Mouse (Mus musculus) mammary gland, adult 2 months (tissue): ENCODE results near the gene Tnr. TPM values are rescaled to one million over a fixed set of nuclear protein-coding genes. Genes with fewer than 3 reads are reported as not detected.

Source experiments
- polyA plus RNA-seq: library from polyadenylated mRNA; depleted of rRNA; stranded (reverse); fragments of >200 nt; gene quantifications from 2 replicates; pipeline ENCODE4 v1.2.3, GENCODE M21; 2012; ENCODE audit warnings: low replicate concordance; rRNA removed

The Tnr gene
- polyA plus RNA-seq, result 0.07 and 0.12 TPM in 2 replicates

GRCm38 (mm10) chr1:159523578-159523977 lies at the start of gene Tnr:
Gene Tnr, plus strand, starts transcription at chr1:159523769.

